Mouse (Mus musculus) hindbrain, embryonic 16.5 days (tissue): ENCODE results near the gene Nmnat1. TPM values are rescaled to one million over a fixed set of nuclear protein-coding genes. Genes with fewer than 3 reads are reported as not detected.
"Not testable (repeated sequence)": the region's sequence is repeated elsewhere in the genome, so short reads cannot be mapped to it uniquely, and the experiment has no call there.

Experiments used
- ATAC-seq: fragments of 200-750 bp; cut with Nextera tagmentation; 2 replicates; pipeline ENCODE4 v1.8.0; 2017; ENCODE audit warnings: moderate TSS enrichment, moderate library complexity
- H3K27ac ChIP-seq: fragments of 300-500 bp; sonication (generic); 2 replicates; pipeline ENCODE4 v1.5.1; 2014; ENCODE audit warnings: low read depth, mild to moderate bottlenecking, control low read depth, low read length, moderate library complexity
- H3K27me3 ChIP-seq: fragments of 300-500 bp; sonication (generic); replicated peaks from 2 replicates; pipeline ENCODE4 v1.6.1; 2014; ENCODE audit warnings: low read length; ENCODE audit not compliant: control insufficient read depth, insufficient read depth
- H3K36me3 ChIP-seq: fragments of 300-500 bp; sonication (generic); 2 replicates; pipeline ENCODE4 v1.6.1; 2014; ENCODE audit warnings: mild to moderate bottlenecking, low read length, moderate library complexity, mixed read lengths; ENCODE audit not compliant: control insufficient read depth, insufficient read depth
- H3K4me1 ChIP-seq: fragments of 300-500 bp; sonication (generic); 2 replicates; pipeline ENCODE4 v1.6.1; 2014; ENCODE audit warnings: low read depth, low read length; ENCODE audit not compliant: control insufficient read depth, insufficient read depth
- H3K4me2 ChIP-seq: fragments of 300-500 bp; sonication (generic); 2 replicates; pipeline ENCODE4 v1.6.1; 2014; ENCODE audit warnings: mild to moderate bottlenecking, low read length, control low read depth, moderate library complexity
- H3K4me3 ChIP-seq: fragments of 300-500 bp; sonication (generic); 2 replicates; pipeline ENCODE4 v1.5.1; 2014; ENCODE audit warnings: mild to moderate bottlenecking, low read length, control low read depth, moderate library complexity
- H3K9ac ChIP-seq: fragments of 300-500 bp; sonication (generic); 2 replicates; pipeline ENCODE4 v1.6.1; 2014; ENCODE audit warnings: low read depth, mild to moderate bottlenecking, control low read depth, low read length, moderate library complexity
- H3K9me3 ChIP-seq: fragments of 300-500 bp; sonication (generic); 2 replicates; pipeline ENCODE4 v1.6.1; 2014; ENCODE audit warnings: mild to moderate bottlenecking, low read length, moderate library complexity; ENCODE audit not compliant: control insufficient read depth
- WGBS: fragments of 180-500 bp; shearing (Covaris S2); extraction: QIAGEN DNeasy Blood & Tissue Kit; methylation state at CpG from one replicate; pipeline ENCODE4 v1.1.7; 2014; 5-methylcytosine and 5-hydroxymethylcytosine counted together
- polyA plus RNA-seq: library from polyadenylated mRNA; unstranded; fragments of >200 nt; fragmentation: Nextera tagmentation; extraction: Ambion mirVana; gene quantifications from 2 replicates; pipeline ENCODE4 v1.2.1, GENCODE M21; 2015

The Nmnat1 gene
- polyA plus RNA-seq, 1 experiment from 2014 or later = 7.7 TPM

DNA sequence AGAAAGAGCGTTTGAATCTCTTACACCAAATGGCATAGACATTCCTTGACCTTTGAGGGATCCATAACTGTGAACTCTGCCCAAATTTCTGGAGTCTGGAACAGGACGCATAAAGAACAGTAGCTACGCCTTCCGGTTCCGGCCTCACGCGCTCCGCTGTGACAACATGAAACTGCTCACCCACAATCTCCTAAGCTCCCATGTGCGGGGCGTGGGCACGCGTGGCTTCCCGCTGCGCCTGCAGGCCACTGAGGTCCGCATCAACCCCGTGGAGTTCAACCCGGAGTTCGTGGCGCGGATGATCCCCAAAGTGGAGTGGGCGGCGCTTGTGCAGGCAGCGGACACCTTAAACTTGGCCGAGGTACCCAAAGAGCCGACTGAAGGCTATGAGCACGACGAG, 27.8 kb downstream of the Nmnat1 start:
- not testable (repeated sequence) for ATAC-seq, H3K27ac ChIP-seq, H3K4me3 ChIP-seq, H3K36me3 ChIP-seq, H3K4me1 ChIP-seq, H3K9ac ChIP-seq, H3K9me3 ChIP-seq, H3K27me3 ChIP-seq, H3K4me2 ChIP-seq
- 83% methylated on average over 25 of the region's 27 CpGs for WGBS

DNA sequence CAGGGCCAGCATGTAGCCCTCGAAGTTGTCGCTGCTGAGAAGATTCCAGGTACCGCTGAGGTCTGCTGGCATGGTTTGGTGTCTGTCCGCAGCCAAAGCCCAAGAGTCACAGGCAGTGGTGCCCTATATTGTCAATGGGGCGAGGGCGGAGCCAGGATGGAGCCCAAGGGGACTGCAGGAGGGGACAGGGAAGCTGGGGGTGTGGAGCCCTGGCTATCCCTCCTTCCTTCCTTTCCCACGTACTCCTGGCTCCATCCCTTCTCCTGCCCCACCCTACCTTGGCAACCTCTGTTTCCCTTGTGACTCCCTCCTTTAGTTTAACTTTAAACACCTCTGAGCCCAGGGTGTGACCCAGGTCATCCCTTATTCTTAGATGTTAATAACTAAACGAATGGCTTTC, 30.1 kb downstream of the Nmnat1 start, which contains the start of gene Rbp7:
Rbp7 (minus strand) TSS at position 100 of the 400 bp plus-strand sequence.
- Histone ChIP-seq H3K27ac (no peak within 1 kb of the TSS), H3K9me3 (no peaks in the 10 kb centered on the region), H3K27me3 (no peaks in the 10 kb centered on the region), H3K4me2 (no peak within 1 kb of the TSS), H3K4me1 (no peaks in the 10 kb centered on the region), H3K4me3 (no peak within 1 kb of the TSS), H3K9ac (no peak within 1 kb of the TSS), H3K36me3 (no peaks in the 10 kb centered on the region)
- WGBS = 54% methylated on average over 8 of the region's 8 CpGs
- ATAC-seq = no peak

DNA sequence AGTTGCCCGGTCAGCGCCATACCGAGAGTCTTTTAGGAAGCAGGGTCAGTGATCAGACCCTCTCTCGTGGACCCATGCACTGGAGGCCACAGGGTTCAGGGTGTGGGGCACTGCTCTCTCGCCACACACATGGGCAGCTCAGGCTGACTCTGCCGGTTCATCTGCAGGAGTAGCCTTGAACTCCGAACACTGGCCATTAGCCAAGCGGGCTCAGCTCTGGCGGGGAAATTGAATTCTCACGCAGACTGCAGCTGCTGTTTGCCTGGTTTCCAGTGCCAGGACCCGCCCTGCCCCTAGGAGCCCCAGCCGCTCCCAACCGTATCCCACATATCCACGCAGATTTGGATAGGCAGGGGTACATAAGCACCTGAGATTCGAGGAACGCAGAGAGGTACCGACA, 30.7 kb downstream of the Nmnat1 start:
- Histone ChIP-seq H3K4me1 (no peaks in the 10 kb centered on the region), H3K9ac (no peak overlapping the region), H3K27me3 (no peaks in the 10 kb centered on the region), H3K4me2 (no peak overlapping the region), H3K27ac (no peak overlapping the region), H3K36me3 (no peaks in the 10 kb centered on the region), H3K9me3 (no peaks in the 10 kb centered on the region), H3K4me3 (no peak overlapping the region)
- no peak for ATAC-seq
- WGBS = 79% methylated on average over 17 of the region's 17 CpGs

DNA sequence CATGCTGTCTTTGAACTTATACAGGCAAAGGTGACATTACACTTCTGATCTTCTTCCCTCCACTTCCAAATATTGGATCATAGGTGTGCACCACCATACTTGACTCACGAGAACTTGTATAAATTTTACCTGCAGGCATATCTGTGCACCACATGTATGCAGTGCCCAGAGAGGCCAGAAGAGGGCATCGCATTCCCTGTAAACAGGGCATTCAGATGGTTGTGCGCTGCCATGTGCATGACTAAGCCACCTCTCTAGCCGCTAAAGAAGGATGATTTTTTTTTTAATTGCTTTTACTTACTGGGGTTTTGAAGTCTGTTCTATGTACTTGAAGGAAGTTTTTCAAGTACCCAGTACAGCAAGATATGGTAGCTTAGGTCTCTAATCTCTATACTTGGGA, 31.3 kb downstream of the Nmnat1 start:
- Histone ChIP-seq H3K9ac (no peak overlapping the region), H3K4me1 (no peaks in the 10 kb centered on the region), H3K4me3 (no peak overlapping the region), H3K4me2 (no peak overlapping the region), H3K9me3 (no peaks in the 10 kb centered on the region), H3K27ac (no peak overlapping the region), H3K27me3 (no peaks in the 10 kb centered on the region), H3K36me3 (no peaks in the 10 kb centered on the region)
- 90% methylated on average over 4 of the region's 4 CpGs for WGBS
- ATAC-seq = no peak

DNA sequence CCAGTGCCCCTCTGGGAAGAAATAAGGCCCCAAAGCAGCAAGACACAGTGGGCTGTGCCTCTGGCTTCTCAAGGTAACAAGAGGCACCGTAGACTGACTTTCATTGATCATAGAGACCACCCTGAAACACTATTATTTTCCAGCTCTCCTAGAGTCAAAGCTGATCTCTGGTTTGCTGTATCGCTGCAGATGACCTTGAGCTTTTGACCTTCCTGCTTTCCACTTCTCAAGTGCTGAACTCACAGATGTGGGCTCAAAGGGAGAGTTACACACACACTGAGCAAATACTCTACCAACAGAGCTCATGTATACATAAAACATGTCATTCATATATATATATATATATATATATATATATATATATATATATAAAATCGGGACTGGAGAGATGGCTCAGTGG, 34.4 kb downstream of the Nmnat1 start:
- WGBS = 78% methylated on average over 3 of the region's 3 CpGs
- no peak for ATAC-seq

DNA sequence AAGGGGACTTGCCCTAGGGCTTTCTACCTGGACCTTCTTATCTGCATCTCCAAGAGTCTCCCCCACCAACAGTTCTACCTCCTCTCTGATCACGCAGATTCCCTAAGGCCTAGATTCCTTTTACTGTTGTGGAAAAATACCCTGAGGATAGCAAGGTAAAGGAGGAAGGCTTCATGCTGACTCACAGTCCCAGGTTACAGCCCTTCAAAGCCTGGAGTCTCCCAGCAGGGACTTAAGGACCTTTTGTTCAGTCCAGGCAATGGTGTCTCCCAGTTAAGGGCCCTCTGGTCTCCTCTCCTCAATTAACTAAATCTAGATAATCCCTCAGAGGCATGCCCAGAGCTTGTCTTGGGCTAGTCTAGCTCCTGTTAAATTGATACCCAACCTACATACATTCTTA, 38.7 kb downstream of the Nmnat1 start:
- no peaks in the 10 kb centered on the region for H3K9me3 ChIP-seq
- H3K4me2 ChIP-seq = no peak overlapping the region; the same call in 1 of the 2 replicates
- WGBS = 58% methylated on average over 1 of the region's 1 CpGs
- H3K4me1 ChIP-seq = peaks cover 17% of the 10 kb centered on the region
- H3K4me3 ChIP-seq = no peak overlapping the region
- no peak for ATAC-seq
- H3K27me3 ChIP-seq = no peaks in the 10 kb centered on the region
- H3K27ac ChIP-seq = peak overlapping the region; percentile 94
- no peaks in the 10 kb centered on the region for H3K36me3 ChIP-seq
- H3K9ac ChIP-seq = no peak overlapping the region; the same call in 1 of the 2 replicates

More for the DNA sequence above, 34.4 kb downstream of the Nmnat1 start:
- Histone ChIP-seq H3K4me1 (peaks cover 6% of the 10 kb centered on the region), H3K9ac (no peak overlapping the region), H3K27ac (no peak overlapping the region), H3K36me3 (no peaks in the 10 kb centered on the region), H3K9me3 (no peaks in the 10 kb centered on the region), H3K4me3 (no peak overlapping the region), H3K4me2 (no peak overlapping the region), H3K27me3 (no peaks in the 10 kb centered on the region)

DNA sequence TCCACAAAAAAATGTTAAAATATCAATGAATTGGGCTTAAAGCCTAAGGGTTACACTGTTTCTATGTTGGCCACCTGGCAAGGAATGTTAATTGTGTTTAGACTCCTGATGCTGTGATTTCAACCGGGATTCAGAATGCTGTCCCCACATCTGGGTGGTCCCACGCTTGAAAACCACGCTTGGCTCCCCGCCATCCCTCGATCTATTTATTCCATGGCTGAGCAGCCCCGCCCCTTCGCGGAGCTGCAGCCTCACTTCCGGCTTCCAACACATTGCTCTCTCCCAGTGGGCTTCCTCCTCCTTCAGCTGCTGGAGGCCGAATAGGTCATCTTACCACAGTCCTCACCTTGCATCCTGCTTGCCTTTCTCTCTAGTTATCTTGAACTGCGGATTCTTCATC, 39.1 kb downstream of the Nmnat1 start:
- no peaks in the 10 kb centered on the region for H3K9me3 ChIP-seq
- peak overlapping the region; percentile 94 for H3K27ac ChIP-seq
- no peak overlapping the region; the same call in 1 of the 2 replicates for H3K9ac ChIP-seq
- WGBS = 4% methylated on average over 11 of the region's 11 CpGs
- H3K27me3 ChIP-seq = no peaks in the 10 kb centered on the region
- H3K4me1 ChIP-seq = peaks cover 17% of the 10 kb centered on the region
- ATAC-seq = peak; percentile 19; the same call in 1 of the 2 replicates
- H3K4me3 ChIP-seq = peak overlapping the region; percentile 41; the same call in 1 of the 2 replicates
- no peaks in the 10 kb centered on the region for H3K36me3 ChIP-seq
- H3K4me2 ChIP-seq = peak overlapping the region; percentile 82

DNA sequence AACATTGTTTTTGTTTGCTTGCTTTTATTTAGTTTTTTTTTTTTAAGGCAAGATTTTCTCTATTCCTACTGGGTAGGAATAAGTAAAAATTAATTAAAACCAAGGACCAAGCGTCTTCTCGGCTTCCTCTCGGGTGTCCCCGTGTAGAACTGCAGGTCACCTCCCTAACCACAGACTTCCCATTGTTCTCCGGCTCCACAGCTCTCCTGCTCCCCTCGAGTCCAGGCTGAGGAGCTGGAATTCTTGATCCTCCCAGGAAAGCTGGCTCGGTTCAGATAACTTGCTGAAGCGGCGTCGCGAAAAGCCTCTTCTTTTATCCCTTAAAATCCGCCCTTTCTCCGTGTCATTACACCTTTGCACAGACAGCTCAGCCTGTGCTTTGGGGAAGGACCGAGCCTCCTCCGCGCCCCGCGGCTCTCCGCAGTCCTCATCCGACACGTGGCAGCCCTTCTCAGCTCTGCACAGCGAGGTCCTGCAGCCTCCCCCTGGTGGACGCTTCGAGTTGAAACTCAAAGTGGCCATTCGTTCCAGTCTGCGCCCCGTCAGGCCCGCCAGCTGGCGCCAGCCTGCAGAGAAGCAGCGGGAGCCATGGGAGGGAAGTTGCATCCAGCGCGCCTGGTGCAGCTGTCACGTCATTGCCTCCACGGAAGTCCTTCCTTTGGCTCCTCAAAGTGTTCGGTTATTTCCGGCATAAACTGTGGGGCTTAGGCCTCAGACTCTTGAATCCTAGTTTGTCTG, 39.9 kb downstream of the Nmnat1 start:
- peak overlapping the region; percentile 82 for H3K4me2 ChIP-seq
- ATAC-seq = peak; percentile 98
- H3K4me1 ChIP-seq = peaks cover 17% of the 10 kb centered on the region
- H3K27ac ChIP-seq = peak overlapping the region; percentile 94
- H3K36me3 ChIP-seq = no peaks in the 10 kb centered on the region
- no peaks in the 10 kb centered on the region for H3K9me3 ChIP-seq
- under 1% methylated on average over 36 of the region's 36 CpGs for WGBS
- H3K9ac ChIP-seq = peak overlapping the region; percentile 73
- H3K27me3 ChIP-seq = no peaks in the 10 kb centered on the region
- H3K4me3 ChIP-seq = peak overlapping the region; percentile 41

DNA sequence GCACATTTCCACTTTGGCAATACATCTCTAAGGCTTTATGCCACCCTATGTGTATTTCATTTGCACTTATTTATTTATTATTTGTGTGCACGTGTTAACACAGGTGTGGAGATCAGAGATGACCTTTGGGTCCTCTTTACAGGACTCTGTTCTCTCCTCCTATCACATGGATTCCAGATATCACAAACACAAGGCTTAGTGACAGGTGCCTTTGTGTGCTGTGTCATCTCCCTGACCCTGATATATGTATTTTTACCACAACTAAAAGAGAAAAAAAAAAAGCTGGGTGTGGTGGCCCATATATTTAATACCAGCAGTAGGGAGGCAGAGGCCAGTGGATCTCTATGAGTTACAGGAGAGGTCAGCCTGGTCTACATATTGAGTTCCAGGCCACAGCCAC, 40.5 kb downstream of the Nmnat1 start:
- Histone ChIP-seq H3K4me2 (peak overlapping the region; percentile 82), H3K4me1 (peaks cover 17% of the 10 kb centered on the region), H3K27ac (peak overlapping the region; percentile 94), H3K4me3 (no peak overlapping the region), H3K36me3 (no peaks in the 10 kb centered on the region), H3K9ac (peak overlapping the region; percentile 73), H3K9me3 (no peaks in the 10 kb centered on the region), H3K27me3 (no peaks in the 10 kb centered on the region)
- no peak for ATAC-seq
- 64% methylated on average over 1 of the region's 1 CpGs for WGBS
